Mouse (Mus musculus): ENCODE measurements at regions not wholly inside any gene's neighbourhood (a gene's known extent, or its start where the extent isn't known, plus 50 kb on each side); places are given as distances from the start of the nearest gene placed in this dataset.

- TF ChIP-seq CTCF (IDR thresholded peaks at IDR 0.05) (no peak), EP300 (IDR thresholded peaks at IDR 0.05) (no peak)
These were observed 262.6 kb upstream of the Rnf219 start for GRCm38 (mm10) chr14:104785066-104785465.
